Mouse (Mus musculus) forebrain, embryonic 11.5 days (tissue): ENCODE results near the gene Slc30a2. TPM values are rescaled to one million over a fixed set of nuclear protein-coding genes. Genes with fewer than 3 reads are reported as not detected.

Experiments
- ATAC-seq: fragments of 200-750 bp; cut with Nextera tagmentation; replicated peaks from 2 replicates; pipeline ENCODE4 v1.8.0; 2017; ENCODE audit warnings: moderate TSS enrichment; ENCODE audit not compliant: low FRiP score
- DNase-seq: peaks from one replicate; pipeline ENCODE4 v3.0.0-alpha.2; 2017; ENCODE audit warnings: low spot score
- H3K27ac ChIP-seq: fragments of 300-500 bp; sonication (generic); 2 replicates; pipeline ENCODE4 v1.5.1; 2014; ENCODE audit warnings: low read depth, low read length
- H3K27me3 ChIP-seq: fragments of 300-500 bp; sonication (generic); 2 replicates; pipeline ENCODE4 v1.6.1; 2014; ENCODE audit warnings: mild to moderate bottlenecking, low read length, mixed read lengths; ENCODE audit not compliant: control insufficient read depth, insufficient read depth
- H3K36me3 ChIP-seq: fragments of 300-500 bp; sonication (generic); 2 replicates; pipeline ENCODE4 v1.6.1; 2014; ENCODE audit warnings: mild to moderate bottlenecking, low read length, moderate library complexity, mixed read lengths; ENCODE audit not compliant: control insufficient read depth, insufficient read depth
- H3K4me1 ChIP-seq: fragments of 300-500 bp; sonication (generic); replicated peaks from 2 replicates; pipeline ENCODE4 v1.6.1; 2014; ENCODE audit warnings: low read length, mixed read lengths; ENCODE audit not compliant: control insufficient read depth, insufficient read depth
- H3K4me2 ChIP-seq: fragments of 300-500 bp; sonication (generic); 2 replicates; pipeline ENCODE4 v1.6.1; 2014; ENCODE audit warnings: low read depth, mild to moderate bottlenecking, low read length, moderate library complexity, mixed read lengths; ENCODE audit not compliant: severe bottlenecking
- H3K4me3 ChIP-seq: fragments of 300-500 bp; sonication (generic); 2 replicates; pipeline ENCODE4 v1.5.1; 2014; ENCODE audit warnings: low read depth, low read length
- H3K9ac ChIP-seq: fragments of 300-500 bp; sonication (generic); 2 replicates; pipeline ENCODE4 v1.6.1; 2014; ENCODE audit warnings: low read length
- H3K9me3 ChIP-seq: fragments of 300-500 bp; sonication (generic); 2 replicates; pipeline ENCODE4 v1.6.1; 2016; ENCODE audit warnings: low read length, mixed read lengths; ENCODE audit not compliant: control insufficient read depth
- WGBS: fragments of 180-500 bp; shearing (Covaris S2); extraction: QIAGEN DNeasy Blood & Tissue Kit; methylation state at CpG from one replicate; pipeline ENCODE4 v1.1.7; 2014; 5-methylcytosine and 5-hydroxymethylcytosine counted together
- polyA plus RNA-seq: library from polyadenylated mRNA; unstranded; fragments of >200 nt; fragmentation: Nextera tagmentation; extraction: Ambion mirVana; gene quantifications from 2 replicates; pipeline ENCODE4 v1.2.1, GENCODE M21; 2014

Gene Slc30a2
- polyA plus RNA-seq, 1 experiment from 2014 or later: not detected

GRCm38 (mm10) chr4:134391636-134392035, 48.7 kb downstream of the Slc30a2 start:
- Histone ChIP-seq H3K27me3 (no peaks in the 10 kb centered on the region), H3K9ac (no peak overlapping the region), H3K36me3 (no peaks in the 10 kb centered on the region), H3K4me3 (no peak overlapping the region), H3K27ac (no peak overlapping the region), H3K9me3 (peaks cover 2% of the 10 kb centered on the region; the same call in 1 of the 2 replicates), H3K4me2 (no peak overlapping the region), H3K4me1 (peaks cover 1% of the 10 kb centered on the region; the same call in 1 of the 2 replicates)
- 93% methylated on average over 1 of the region's 1 CpGs for WGBS
- no peak for ATAC-seq
- DNase-seq: no peak

GRCm38 (mm10) chr4:134392595-134392994, 49.6 kb downstream of the Slc30a2 start:
- 0 out of 2 replicates have a peak overlapping the region, but pooled peaks have one; percentile 3 for H3K4me2 ChIP-seq

DNA sequence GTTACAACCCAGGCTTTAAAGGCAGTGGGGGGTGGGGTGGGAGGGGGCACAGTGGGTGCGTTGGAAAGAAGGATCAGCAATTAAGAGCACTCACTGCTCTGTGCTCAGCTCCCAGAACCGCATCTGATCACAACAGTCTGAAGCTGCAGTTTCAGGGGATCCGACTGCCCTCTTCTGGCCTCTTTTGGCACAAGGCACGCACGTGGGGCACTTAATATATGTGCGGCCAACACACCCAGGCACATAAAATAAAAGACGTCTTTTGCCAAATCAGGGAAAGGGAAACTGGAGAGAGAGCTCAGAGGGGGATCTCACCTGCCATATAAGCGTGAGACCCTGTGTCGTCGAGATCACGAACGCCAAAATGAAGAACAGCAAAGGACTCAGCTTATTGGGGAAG, 50.0 kb downstream of the Slc30a2 start:
- 24% methylated on average over 12 of the region's 12 CpGs for WGBS
- H3K4me2 ChIP-seq: no peak overlapping the region
- peaks cover 2% of the 10 kb centered on the region; the same call in 1 of the 2 replicates for H3K9me3 ChIP-seq
- ATAC-seq: 0 out of 2 replicates have a peak, but pooled peaks have one; percentile 11
- peaks cover 5% of the 10 kb centered on the region for H3K4me1 ChIP-seq
- H3K9ac ChIP-seq: no peak overlapping the region
- no peaks in the 10 kb centered on the region for H3K36me3 ChIP-seq
- H3K27me3 ChIP-seq: no peaks in the 10 kb centered on the region
- peak; percentile 68 for DNase-seq
- no peak overlapping the region for H3K4me3 ChIP-seq
- no peak overlapping the region for H3K27ac ChIP-seq

More at GRCm38 (mm10) chr4:134392595-134392994, 49.6 kb downstream of the Slc30a2 start:
- ATAC-seq: no peak
- Histone ChIP-seq H3K27ac (no peak overlapping the region), H3K4me1 (peaks cover 5% of the 10 kb centered on the region), H3K4me3 (no peak overlapping the region), H3K27me3 (no peaks in the 10 kb centered on the region), H3K36me3 (no peaks in the 10 kb centered on the region), H3K9me3 (peaks cover 2% of the 10 kb centered on the region; the same call in 1 of the 2 replicates), H3K9ac (no peak overlapping the region)
- 22% methylated on average over 8 of the region's 8 CpGs for WGBS
- no peak for DNase-seq

GRCm38 (mm10) chr4:134395142-134395541, 52.2 kb downstream of the Slc30a2 start:
- Histone ChIP-seq H3K4me3 (no peak overlapping the region), H3K9ac (no peak overlapping the region), H3K36me3 (no peaks in the 10 kb centered on the region), H3K9me3 (peaks cover 2% of the 10 kb centered on the region; the same call in 1 of the 2 replicates), H3K27ac (no peak overlapping the region), H3K4me2 (no peak overlapping the region), H3K27me3 (no peaks in the 10 kb centered on the region), H3K4me1 (peaks cover 5% of the 10 kb centered on the region)
- DNase-seq (no peak), ATAC-seq (no peak)
- 93% methylated on average over 7 of the region's 7 CpGs for WGBS

DNA sequence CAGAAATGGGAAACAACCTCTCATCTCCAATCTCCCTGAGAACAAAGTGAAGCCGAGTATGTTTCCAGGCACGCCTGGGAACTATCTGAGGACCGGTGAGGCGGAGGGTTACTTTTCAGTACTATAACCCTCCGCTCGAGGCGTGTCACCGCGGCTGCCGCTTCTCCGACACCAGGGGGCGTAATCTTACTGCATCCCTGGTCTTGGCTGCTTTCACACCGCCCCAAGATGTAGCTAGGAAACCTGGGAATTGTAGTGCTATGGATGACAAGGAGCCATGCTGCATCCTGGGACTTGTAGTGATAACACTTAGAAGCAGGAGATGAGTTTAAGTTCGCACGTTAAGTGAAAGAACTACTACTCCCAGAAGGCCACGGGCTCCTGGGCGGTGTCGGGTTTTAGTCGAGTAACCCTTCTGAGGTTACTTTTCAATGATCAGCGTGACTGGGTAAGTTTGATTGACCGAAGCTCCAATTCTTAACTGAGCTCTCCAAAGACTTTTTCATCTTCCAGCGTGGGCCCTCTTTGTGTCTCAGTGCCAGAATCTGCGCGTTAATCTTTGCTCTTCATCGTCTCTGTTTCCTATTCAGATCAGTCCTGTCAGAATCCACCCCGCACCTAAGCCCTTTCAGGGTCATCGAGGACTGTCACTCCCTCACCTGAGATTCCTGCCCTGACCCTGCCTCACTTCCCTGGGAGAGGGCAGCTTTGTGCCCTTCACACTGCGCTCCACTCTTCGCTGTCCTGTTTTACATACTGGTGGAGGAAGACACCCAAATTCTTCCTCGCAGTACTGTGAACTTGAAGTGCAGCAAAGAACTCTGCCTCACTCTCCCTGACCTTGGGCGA, 53.2 kb downstream of the Slc30a2 start, which contains the start of gene Pafah2:
Pafah2 (plus strand) TSS at position 344 of the 849 bp plus-strand sequence.
- peaks cover 2% of the 10 kb centered on the region; the same call in 1 of the 2 replicates for H3K9me3 ChIP-seq
- DNase-seq: peak; percentile 95
- no peak within 1 kb of the TSS for H3K27ac ChIP-seq
- WGBS: 1% methylated on average over 31 of the region's 31 CpGs
- H3K27me3 ChIP-seq: no peaks in the 10 kb centered on the region
- peak within 1 kb of the TSS; percentile 47 for H3K4me3 ChIP-seq
- H3K36me3 ChIP-seq: no peaks in the 10 kb centered on the region
- peak; percentile 96 for ATAC-seq
- peaks cover 9% of the 10 kb centered on the region for H3K4me1 ChIP-seq
- H3K4me2 ChIP-seq: peak within 1 kb of the TSS; percentile 83
- H3K9ac ChIP-seq: peak within 1 kb of the TSS; percentile 66

- Histone ChIP-seq H3K27ac (no peak overlapping the region), H3K9ac (peak overlapping the region; percentile 20; the same call in 1 of the 2 replicates), H3K27me3 (no peaks in the 10 kb centered on the region), H3K9me3 (no peaks in the 10 kb centered on the region), H3K36me3 (no peaks in the 10 kb centered on the region), H3K4me2 (peak overlapping the region; percentile 83; the same call in 1 of the 2 replicates), H3K4me1 (peaks cover 9% of the 10 kb centered on the region), H3K4me3 (no peak overlapping the region; the same call in 1 of the 2 replicates)
- no peak for ATAC-seq
- 38% methylated on average over 7 of the region's 7 CpGs for WGBS
- DNase-seq: no peak
Measured at GRCm38 (mm10) chr4:134397121-134397520, 54.1 kb downstream of the Slc30a2 start.

- no peak for ATAC-seq
- no peak for DNase-seq
- 88% methylated on average over 9 of the region's 9 CpGs for WGBS
- H3K9ac ChIP-seq: no peak overlapping the region
- peaks cover 9% of the 10 kb centered on the region for H3K4me1 ChIP-seq
- no peak overlapping the region for H3K4me3 ChIP-seq
- no peaks in the 10 kb centered on the region for H3K27me3 ChIP-seq
- no peaks in the 10 kb centered on the region for H3K36me3 ChIP-seq
- no peaks in the 10 kb centered on the region for H3K9me3 ChIP-seq
- no peak overlapping the region for H3K27ac ChIP-seq
- no peak overlapping the region for H3K4me2 ChIP-seq
Measured at GRCm38 (mm10) chr4:134397732-134398131, 54.8 kb downstream of the Slc30a2 start.

DNA sequence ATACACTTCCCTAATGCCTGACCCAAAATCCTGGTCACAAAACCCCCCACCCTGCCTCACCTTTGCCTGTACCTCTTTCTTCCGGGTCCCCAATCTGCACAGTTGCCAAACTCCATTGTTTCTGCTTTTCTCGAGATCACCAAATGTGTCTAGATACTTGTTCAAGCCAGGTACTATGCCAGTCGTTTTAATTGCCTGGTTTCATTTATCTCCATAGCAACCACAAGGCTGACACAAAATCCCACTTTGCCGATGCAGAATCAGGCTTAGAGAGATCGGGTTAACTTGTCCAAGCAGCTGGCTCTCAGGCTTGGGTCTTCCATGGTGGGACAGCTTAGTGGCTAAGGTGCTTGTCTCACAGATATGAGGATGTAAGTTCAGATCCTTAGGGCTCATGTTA, 57.2 kb downstream of the Slc30a2 start:
- H3K27me3 ChIP-seq: no peaks in the 10 kb centered on the region
- no peaks in the 10 kb centered on the region for H3K9me3 ChIP-seq
- no peak overlapping the region for H3K9ac ChIP-seq
- no peak for ATAC-seq
- no peak overlapping the region for H3K27ac ChIP-seq
- DNase-seq: peak; percentile 49
- H3K4me2 ChIP-seq: no peak overlapping the region
- H3K4me3 ChIP-seq: no peak overlapping the region
- H3K4me1 ChIP-seq: peaks cover 9% of the 10 kb centered on the region
- H3K36me3 ChIP-seq: no peaks in the 10 kb centered on the region
- WGBS: 28% methylated on average over 5 of the region's 5 CpGs
